Mouse (Mus musculus): ENCODE measurements around the gene Slc6a12. TPM values are rescaled to one million over a fixed set of nuclear protein-coding genes. Genes with fewer than 3 reads are reported as not detected.

Gene Slc6a12
- total RNA-seq, 2 experiments from 2014 or later: 2.2 to 2.3 TPM

- DNase-seq (ENCODE audit: low spot score in 2 of 2): no peak
Observed at GRCm38 (mm10) chr6:121341650-121342049, 1.2 kb upstream of the Slc6a12 start.

GRCm38 (mm10) chr6:121343771-121344123, 871 bp downstream of the Slc6a12 start:
- DNase-seq (ENCODE audit: low spot score in 2 of 2): no peak

GRCm38 (mm10) chr6:121344329-121344728, 1.5 kb downstream of the Slc6a12 start:
- DNase-seq (ENCODE audit: low spot score in 2 of 2): no peak

GRCm38 (mm10) chr6:121346428-121346827, 3.6 kb downstream of the Slc6a12 start:
- no peak for DNase-seq (ENCODE audit: low spot score in 2 of 2)

GRCm38 (mm10) chr6:121352276-121352675, 9.4 kb downstream of the Slc6a12 start:
- DNase-seq (ENCODE audit: low spot score in 2 of 2): no peak

- DNase-seq (ENCODE audit: low spot score in 2 of 2): no peak
Observed at GRCm38 (mm10) chr6:121356041-121356440, 13.2 kb downstream of the Slc6a12 start.

GRCm38 (mm10) chr6:121357232-121357631, 14.4 kb downstream of the Slc6a12 start:
- no peak for DNase-seq (ENCODE audit: low spot score in 2 of 2)

GRCm38 (mm10) chr6:121363061-121363460, 20.2 kb downstream of the Slc6a12 start:
- no peak for DNase-seq (ENCODE audit: low spot score in 2 of 2)

- no peak for DNase-seq (ENCODE audit: low spot score in 2 of 2)
Observed at GRCm38 (mm10) chr6:121363956-121364355, 21.1 kb downstream of the Slc6a12 start.

GRCm38 (mm10) chr6:121366537-121366936, 23.7 kb downstream of the Slc6a12 start:
- DNase-seq (ENCODE audit: low spot score in 2 of 2): peak in 1 of 2 experiments; percentile 26

GRCm38 (mm10) chr6:121367099-121367498, 24.2 kb downstream of the Slc6a12 start:
- DNase-seq (ENCODE audit: low spot score in 2 of 2): no peak

GRCm38 (mm10) chr6:121371197-121371980, 28.5 kb downstream of the Slc6a12 start:
- peak in 1 of 2 experiments; percentile 36 for DNase-seq (ENCODE audit: low spot score in 2 of 2)

GRCm38 (mm10) chr6:121376159-121376558, 33.3 kb downstream of the Slc6a12 start:
- DNase-seq (ENCODE audit: low spot score in 2 of 2): no peak

- DNase-seq (ENCODE audit: low spot score in 2 of 2): no peak
Observed at GRCm38 (mm10) chr6:121378256-121378655, 35.4 kb downstream of the Slc6a12 start.

- DNase-seq (ENCODE audit: low spot score in 2 of 2): no peak
Observed at GRCm38 (mm10) chr6:121380576-121380975, 37.7 kb downstream of the Slc6a12 start.

- DNase-seq (ENCODE audit: low spot score in 2 of 2): no peak
Observed at GRCm38 (mm10) chr6:121382071-121382470, 39.2 kb downstream of the Slc6a12 start.

GRCm38 (mm10) chr6:121385397-121385796, 42.5 kb downstream of the Slc6a12 start:
- DNase-seq (ENCODE audit: low spot score in 2 of 2): no peak

GRCm38 (mm10) chr6:121392610-121393252, 49.9 kb downstream of the Slc6a12 start:
- DNase-seq (ENCODE audit: low spot score in 2 of 2): peak in 1 of 2 experiments; percentile 29

GRCm38 (mm10) chr6:121401140-121401539, 58.3 kb downstream of the Slc6a12 start:
- no peak for DNase-seq (ENCODE audit: low spot score in 2 of 2)

- no peak for DNase-seq (ENCODE audit: low spot score in 2 of 2)
Observed at GRCm38 (mm10) chr6:121401826-121402660, 59.2 kb downstream of the Slc6a12 start.

- DNase-seq (ENCODE audit: low spot score in 2 of 2): no peak
Observed at GRCm38 (mm10) chr6:121402661-121403244, 59.9 kb downstream of the Slc6a12 start.
